Mouse (Mus musculus) layer of hippocampus, adult 18-20 months (tissue): ENCODE measurements at regions not wholly inside any gene's neighbourhood (a gene's known extent, or its start where the extent isn't known, plus 50 kb on each side); places are given as distances from the start of the nearest gene placed in this dataset.
A peak's percentile ranks its signal among the peaks of the same experiment; 100 is the strongest.
"Not testable (repeated sequence)": the region's sequence is repeated elsewhere in the genome, so short reads cannot be mapped to it uniquely, and the experiment has no call there.

ENCODE experiments used
- DNase-seq, 2 experiments: peaks; one replicate each; pipeline ENCODE4 v3.0.0; 2022; ENCODE audit warnings: low spot score in 2 of 2

DNA sequence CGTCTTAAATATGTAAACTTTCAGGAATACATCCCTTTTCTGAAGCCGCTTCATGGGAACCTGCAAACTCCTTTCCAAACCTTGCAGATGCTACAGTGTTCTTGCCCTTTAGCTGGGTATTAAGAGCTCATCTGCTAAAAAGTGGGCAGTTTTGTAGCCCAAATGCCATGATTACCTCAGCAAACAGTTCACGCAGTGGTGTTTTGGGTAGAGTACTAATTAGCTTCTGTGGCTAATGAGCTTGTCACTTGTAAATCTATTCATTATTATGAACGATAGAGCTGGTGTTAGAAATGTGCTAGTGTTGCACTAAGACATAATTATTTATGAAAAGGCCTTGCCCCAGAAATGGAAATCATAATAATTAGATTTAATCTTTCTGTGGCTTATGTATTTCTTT lies 506.1 kb upstream of the Ccng1 start:
- DNase-seq: no peak

DNA sequence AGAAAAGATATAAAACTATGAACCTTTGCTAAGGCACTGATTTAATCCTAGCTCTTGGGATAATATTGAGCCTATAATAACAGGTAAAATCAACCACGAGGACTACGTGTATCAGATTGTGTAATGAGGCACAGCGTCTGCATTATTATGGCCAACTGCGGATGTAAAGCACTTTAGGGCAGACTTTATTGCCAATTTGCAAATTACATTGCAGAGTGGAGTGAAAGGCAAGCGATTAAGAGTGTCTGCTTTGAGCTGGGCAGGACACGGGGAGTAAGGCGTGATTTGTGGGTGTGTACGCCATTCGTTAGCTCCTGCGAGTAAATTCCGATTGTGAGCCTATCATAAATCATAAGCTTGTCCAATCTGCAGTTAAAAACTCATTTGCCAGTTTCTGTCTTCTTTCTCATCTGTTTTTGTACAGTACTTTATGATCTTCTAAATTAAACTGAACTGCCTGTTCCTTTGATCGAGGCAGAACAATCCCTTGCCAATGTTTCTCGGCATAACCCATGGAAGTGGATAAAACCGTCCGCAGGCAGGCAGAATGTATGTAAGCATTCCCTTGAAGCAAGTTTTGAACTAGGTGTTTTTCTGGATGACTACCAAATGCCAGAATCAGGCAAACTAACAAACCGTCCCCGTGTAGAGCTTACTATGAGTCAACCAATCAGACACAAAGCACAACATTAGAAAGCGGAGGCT lies 505.0 kb upstream of the Ccng1 start:
- DNase-seq: peak; percentile 0 to 17

DNA sequence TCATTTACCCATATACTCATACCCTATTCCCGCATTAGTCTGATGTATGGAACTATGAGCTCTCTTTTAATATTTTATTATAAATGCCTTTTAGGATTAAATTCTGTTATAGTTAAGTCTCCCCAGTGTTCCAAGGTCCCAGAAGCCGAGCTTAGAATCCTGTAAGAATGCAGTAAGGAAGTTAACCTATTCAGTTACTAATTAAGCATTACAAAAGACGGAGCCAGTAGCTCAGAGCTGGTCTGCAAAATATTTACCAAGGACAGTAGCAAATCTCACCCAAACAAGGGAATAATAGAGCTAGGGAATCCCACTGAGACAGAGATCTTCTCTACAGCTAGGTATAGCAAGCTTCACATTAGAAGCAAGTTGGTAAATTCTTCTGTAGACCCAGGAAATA lies 459.4 kb upstream of the Ccng1 start:
- DNase-seq: not testable (repeated sequence)

DNA sequence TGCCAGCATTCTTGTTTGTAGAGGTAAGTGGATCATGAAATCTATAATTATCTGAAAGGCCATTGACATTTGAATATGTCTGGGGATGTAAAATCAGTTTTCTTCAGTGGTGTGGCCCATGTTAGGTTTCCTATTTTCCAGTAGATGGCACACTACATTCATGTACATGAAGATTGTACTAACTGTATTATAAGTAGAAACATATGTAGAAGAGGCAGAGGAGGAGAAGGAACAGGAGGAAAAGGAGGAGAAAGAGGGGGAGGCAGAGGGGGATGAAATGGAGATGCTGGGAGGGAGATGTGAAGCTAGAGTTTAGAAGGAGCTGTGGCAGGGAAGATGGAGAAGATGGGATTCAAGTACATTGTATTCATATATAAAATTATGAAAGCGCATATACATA lies 447.1 kb upstream of the Ccng1 start:
- peak in 1 of 2 experiments; percentile 20 for DNase-seq

DNA sequence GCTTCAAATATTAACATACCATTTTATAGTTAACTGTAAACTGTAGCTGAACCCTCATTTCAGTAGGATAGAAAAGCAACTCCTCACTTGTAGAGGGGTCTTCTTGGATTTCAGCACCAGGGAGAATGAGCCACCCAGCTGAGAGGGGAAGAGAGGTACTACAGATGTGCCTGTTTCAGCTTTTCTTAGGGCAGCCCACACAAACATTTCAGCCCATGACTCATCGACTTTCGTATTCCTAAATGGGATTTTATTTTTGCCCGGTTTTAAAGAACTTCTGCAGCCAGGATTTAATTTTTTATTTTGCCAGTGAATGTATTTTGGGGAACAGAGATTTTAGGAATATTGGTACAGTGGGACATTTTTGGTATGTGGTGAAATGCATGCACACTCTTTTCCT lies 438.9 kb upstream of the Ccng1 start:
- DNase-seq: no peak

DNA sequence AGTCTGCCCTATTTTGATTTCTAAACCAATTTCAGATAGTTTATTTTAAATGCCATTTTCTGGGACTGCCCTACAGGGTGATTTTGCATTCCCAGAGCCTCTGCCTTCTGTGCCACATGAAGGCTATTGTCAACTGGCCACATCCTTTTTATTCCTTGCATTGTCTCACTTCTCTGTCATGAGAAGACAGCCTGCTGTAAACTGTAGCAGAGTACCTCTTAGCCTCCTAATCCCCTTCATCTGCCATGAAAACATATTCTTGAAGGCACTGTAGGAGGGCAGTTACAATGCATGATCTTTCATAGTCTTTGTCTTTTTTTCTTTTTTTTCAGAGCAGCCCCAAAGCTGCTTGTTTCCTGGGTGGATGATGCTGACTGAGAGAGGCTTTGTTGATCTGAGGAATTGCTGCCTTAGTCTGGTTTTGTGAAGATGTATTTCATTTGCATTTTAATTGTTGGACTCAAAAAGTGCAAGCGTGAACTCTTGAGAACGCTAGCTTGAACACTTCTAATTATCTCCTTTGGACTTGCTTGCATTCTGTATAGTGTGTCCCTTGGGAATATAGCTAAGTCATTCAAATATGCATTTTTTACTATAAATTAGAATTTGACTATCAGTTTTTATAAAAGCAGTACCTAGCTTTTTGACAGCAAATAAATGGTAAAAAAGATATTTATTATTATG lies 405.5 kb upstream of the Ccng1 start:
- DNase-seq: no peak

DNA sequence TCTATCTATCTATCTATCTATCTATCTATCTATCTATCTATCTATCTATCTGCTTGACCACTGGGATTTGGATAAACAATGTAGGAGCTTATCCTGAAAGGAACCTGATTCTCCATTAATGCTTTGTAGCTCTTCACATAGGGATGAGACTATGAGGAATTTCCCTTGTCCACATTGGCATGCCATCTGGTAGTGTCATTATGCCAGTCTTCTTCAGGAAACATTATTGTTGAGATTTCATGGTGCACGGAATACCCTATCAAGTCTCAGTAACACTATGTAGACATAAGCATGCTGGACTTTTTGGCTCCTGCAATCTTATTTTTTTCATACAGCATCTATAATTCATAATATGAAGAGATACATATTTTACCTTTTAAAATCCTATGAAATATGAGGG lies 404.8 kb upstream of the Ccng1 start:
- DNase-seq: no peak

DNA sequence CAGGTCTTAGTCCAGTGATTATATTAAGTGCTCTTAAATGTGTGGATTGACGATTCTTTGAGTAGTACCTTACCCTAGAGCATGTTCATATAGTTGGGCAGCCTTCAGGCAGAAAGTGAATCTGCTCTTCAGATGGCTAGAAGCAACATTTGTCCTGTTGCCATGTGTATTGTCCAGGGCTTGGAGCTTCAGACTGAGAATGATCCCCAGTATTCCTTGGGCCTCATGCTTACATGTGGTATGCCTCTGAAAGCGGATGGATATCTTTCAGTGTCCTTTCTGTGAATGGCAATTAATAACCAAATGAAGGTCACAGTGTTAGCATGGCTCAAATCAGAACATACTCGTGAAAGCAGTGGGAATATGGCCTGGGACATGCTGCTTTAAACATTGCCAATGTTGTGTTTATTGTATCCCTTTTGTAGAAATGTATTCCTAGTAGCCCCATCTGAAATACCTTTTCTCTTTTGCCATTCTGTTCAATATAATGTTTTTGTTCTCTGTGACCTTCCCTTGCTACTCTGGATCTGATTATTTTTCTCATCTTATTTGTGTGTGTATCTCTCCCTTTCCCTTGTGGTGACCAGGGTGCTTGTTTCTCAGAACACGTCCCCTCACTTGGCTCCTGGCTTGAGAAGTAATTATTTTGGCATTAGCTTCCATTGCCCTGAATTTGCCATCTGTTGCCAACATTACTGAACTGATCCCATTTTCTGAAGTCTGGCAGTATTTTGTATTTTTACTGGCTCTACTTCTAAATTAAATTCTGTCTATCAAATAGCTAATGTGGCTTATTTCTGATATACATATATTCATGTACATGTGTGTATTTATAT lies 403.9 kb upstream of the Ccng1 start:
- peak; percentile 25 to 65 for DNase-seq

DNA sequence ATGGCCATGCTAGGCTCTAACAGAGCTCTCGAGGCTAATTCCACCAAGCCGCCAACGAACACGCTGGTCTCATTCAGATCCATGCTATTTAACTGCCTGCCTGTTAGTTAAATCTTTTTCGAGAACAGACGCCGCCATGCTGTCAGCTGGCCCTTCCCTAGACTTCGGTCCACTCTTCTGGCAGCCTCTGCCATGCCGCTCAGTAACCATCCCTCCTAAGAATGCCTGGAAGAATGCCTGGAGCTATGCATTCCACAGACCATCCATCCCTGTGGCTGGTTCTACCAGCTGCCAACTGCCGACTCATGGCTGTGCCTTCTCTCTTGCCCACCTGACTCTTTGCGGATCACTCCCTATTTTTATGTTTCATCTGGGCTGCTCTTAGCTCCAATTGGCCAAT lies 402.2 kb upstream of the Ccng1 start:
- DNase-seq: no peak
